Mouse (Mus musculus) C2C12 (cell line): ENCODE data around the gene Wfs1. TPM values are rescaled to one million over a fixed set of nuclear protein-coding genes. Genes with fewer than 3 reads are reported as not detected.
A peak's percentile ranks its signal among the peaks of the same experiment; 100 is the strongest.
"Not testable (repeated sequence)": the region's sequence is repeated elsewhere in the genome, so short reads cannot be mapped to it uniquely, and the experiment has no call there.

Experiments used
- H3K27me3 ChIP-seq: one replicate; pipeline ENCODE4 v1.6.1; 2011; ENCODE audit not compliant: control insufficient read depth, insufficient read depth, insufficient read length
- H3K36me3 ChIP-seq: one replicate; pipeline ENCODE4 v1.6.1; 2011; ENCODE audit not compliant: control insufficient read depth, insufficient read depth
- H3K4me3 ChIP-seq: one replicate; pipeline ENCODE4 v1.5.1; 2011; ENCODE audit warnings: mild to moderate bottlenecking, control low read depth; ENCODE audit not compliant: poor library complexity, insufficient read depth, severe bottlenecking
- H3K79me2 ChIP-seq: one replicate; pipeline ENCODE4 v1.6.1; 2011; ENCODE audit not compliant: control insufficient read depth, insufficient read depth
- H3K79me3 ChIP-seq: one replicate; pipeline ENCODE4 v1.6.1; 2011; ENCODE audit warnings: low read depth, control low read depth
- H3ac ChIP-seq: one replicate; pipeline ENCODE3; 2011; ENCODE audit warnings: low read depth; ENCODE audit not compliant: control insufficient read depth, insufficient read length
- CEBPB ChIP-seq: IDR thresholded peaks from one replicate; pipeline ENCODE4 v1.6.1; 2011; ENCODE audit warnings: low read depth, mild to moderate bottlenecking, control low read depth, moderate library complexity
- CTCF ChIP-seq: IDR thresholded peaks from one replicate; pipeline ENCODE4 v1.5.1; 2011; ENCODE audit not compliant: control insufficient read depth, insufficient read depth, insufficient read length
- FOSL1 ChIP-seq: IDR thresholded peaks from one replicate; pipeline ENCODE4 v1.8.0; 2011; ENCODE audit warnings: mild to moderate bottlenecking, low read length; ENCODE audit not compliant: poor library complexity, insufficient read depth, severe bottlenecking
- MAX ChIP-seq: IDR thresholded peaks from one replicate; pipeline ENCODE4 v1.6.1; 2011; ENCODE audit warnings: mild to moderate bottlenecking, control low read depth
- MYOD1 ChIP-seq: IDR thresholded peaks from one replicate; pipeline ENCODE4 v1.6.1; 2011; ENCODE audit warnings: low read depth; ENCODE audit not compliant: control insufficient read depth, insufficient read length
- MYOG ChIP-seq: IDR thresholded peaks from one replicate; pipeline ENCODE4 v1.6.1; 2011; ENCODE audit not compliant: control insufficient read depth, insufficient read length; ENCODE audit errors: extremely low read depth
- USF1 ChIP-seq: IDR thresholded peaks from one replicate; pipeline ENCODE4 v1.6.1; 2011; ENCODE audit warnings: low read depth, mild to moderate bottlenecking, control low read depth, moderate library complexity
- polyA plus RNA-seq: library from polyadenylated mRNA; unstranded; fragments of >200 nt; fragmentation: generic; extraction: Trizol; gene quantifications from one replicate; pipeline ENCODE4 v1.2.1, GENCODE M21; 2012; ENCODE audit warnings: missing spikeins

Wfs1 gene
- polyA plus RNA-seq, 1 experiment, result 16.2 TPM

GRCm38 (mm10) chr5:36946445-36946844 lies 42.6 kb downstream of the Wfs1 start:
- H3K36me3 ChIP-seq, result no peaks in the 10 kb centered on the region
- TF ChIP-seq USF1 (no peak), MAX (no peak), CEBPB (no peak), MYOG (no peak), CTCF (peak; percentile 64), MYOD1 (no peak), FOSL1 (no peak)
- peaks cover 6% of the 10 kb centered on the region for H3K27me3 ChIP-seq
- no peaks in the 10 kb centered on the region for H3K79me3 ChIP-seq
- H3K4me3 ChIP-seq, result no peak overlapping the region
- H3K79me2 ChIP-seq, result no peaks in the 10 kb centered on the region
- H3ac ChIP-seq, result no peak overlapping the region

GRCm38 (mm10) chr5:36945713-36946112 lies 43.3 kb downstream of the Wfs1 start:
- Histone ChIP-seq H3K27me3 (peaks cover 6% of the 10 kb centered on the region), H3K4me3 (no peak overlapping the region), H3ac (no peak overlapping the region), H3K79me2 (no peaks in the 10 kb centered on the region), H3K36me3 (no peaks in the 10 kb centered on the region), H3K79me3 (no peaks in the 10 kb centered on the region)
- TF ChIP-seq FOSL1, result no peak
- TF ChIP-seq CTCF, result no peak
- TF ChIP-seq MYOD1, result no peak
- TF ChIP-seq MYOG, result no peak
- no peak for TF ChIP-seq CEBPB
- no peak for TF ChIP-seq USF1
- no peak for TF ChIP-seq MAX

- no peaks in the 10 kb centered on the region for H3K79me2 ChIP-seq
- no peaks in the 10 kb centered on the region for H3K36me3 ChIP-seq
- H3K27me3 ChIP-seq, result peaks cover 7% of the 10 kb centered on the region
- TF ChIP-seq FOSL1 (no peak), MYOG (no peak), CTCF (no peak), CEBPB (no peak), USF1 (no peak), MYOD1 (no peak), MAX (no peak)
- H3K4me3 ChIP-seq, result no peak overlapping the region
- no peak overlapping the region for H3ac ChIP-seq
- H3K79me3 ChIP-seq, result no peaks in the 10 kb centered on the region
Observed at GRCm38 (mm10) chr5:36945102-36945701, 43.8 kb downstream of the Wfs1 start.

GRCm38 (mm10) chr5:36944552-36944951 lies 44.5 kb downstream of the Wfs1 start:
- Histone ChIP-seq H3K36me3 (no peaks in the 10 kb centered on the region), H3K79me2 (no peaks in the 10 kb centered on the region), H3K27me3 (peaks cover 14% of the 10 kb centered on the region), H3ac (no peak overlapping the region), H3K79me3 (no peaks in the 10 kb centered on the region), H3K4me3 (no peak overlapping the region)
- TF ChIP-seq CEBPB, result no peak
- TF ChIP-seq MYOD1, result no peak
- TF ChIP-seq MAX, result no peak
- TF ChIP-seq USF1, result no peak
- TF ChIP-seq CTCF, result no peak
- TF ChIP-seq MYOG, result no peak
- no peak for TF ChIP-seq FOSL1

- Histone ChIP-seq H3K79me3 (no peaks in the 10 kb centered on the region), H3K36me3 (no peaks in the 10 kb centered on the region), H3K27me3 (peaks cover 24% of the 10 kb centered on the region), H3K4me3 (no peak overlapping the region), H3K79me2 (no peaks in the 10 kb centered on the region), H3ac (no peak overlapping the region)
- TF ChIP-seq MYOG, result no peak
- TF ChIP-seq USF1, result no peak
- no peak for TF ChIP-seq FOSL1
- no peak for TF ChIP-seq CEBPB
- TF ChIP-seq MYOD1, result no peak
- TF ChIP-seq CTCF, result no peak
- TF ChIP-seq MAX, result no peak
Observed at GRCm38 (mm10) chr5:36942446-36942845, 46.6 kb downstream of the Wfs1 start.

GRCm38 (mm10) chr5:36938991-36939390 lies 50.0 kb downstream of the Wfs1 start:
- not testable (repeated sequence) for H3K4me3 ChIP-seq, H3K79me2 ChIP-seq, H3ac ChIP-seq, H3K79me3 ChIP-seq, H3K36me3 ChIP-seq
- peaks cover 53% of the 10 kb centered on the region for H3K27me3 ChIP-seq
